Mouse (Mus musculus) G1E (cell line): ENCODE results near the gene Ankrd13d. TPM values are rescaled to one million over a fixed set of nuclear protein-coding genes. Genes with fewer than 3 reads are reported as not detected.

Experiments used
- ATAC-seq: 2 replicates; pipeline ENCODE4 v1.8.0; 2016; ENCODE audit warnings: mild to moderate bottlenecking; ENCODE audit not compliant: insufficient number of reproducible peaks, poor library complexity, low FRiP score, severe bottlenecking; ENCODE audit errors: extremely low read depth
- DNase-seq: peaks from one replicate; pipeline ENCODE4 v3.0.0; 2012; ENCODE audit warnings: low spot score
- H3K27me3 ChIP-seq: 2 replicates; pipeline ENCODE4 v1.6.1; 2012; ENCODE audit warnings: mild to moderate bottlenecking, low read length, inconsistent platforms; ENCODE audit not compliant: insufficient read depth
- H3K36me3 ChIP-seq: replicated peaks from 2 replicates; pipeline ENCODE3; 2012; ENCODE audit warnings: mild to moderate bottlenecking, inconsistent platforms
- H3K4me1 ChIP-seq: 2 replicates; pipeline ENCODE4 v1.6.1; 2012; ENCODE audit warnings: low read depth, low read length, inconsistent platforms, mixed read lengths; ENCODE audit not compliant: insufficient read depth
- H3K4me3 ChIP-seq: 2 replicates; pipeline ENCODE4 v1.5.1; 2012; ENCODE audit warnings: low read depth, mild to moderate bottlenecking, inconsistent platforms, low read length, moderate library complexity, mixed read lengths
- H3K9me3 ChIP-seq: replicated peaks from 2 replicates; pipeline ENCODE4 v1.6.1; 2012; ENCODE audit warnings: inconsistent platforms
- CTCF ChIP-seq: IDR thresholded peaks from 2 replicates; pipeline ENCODE4 v1.5.1; 2012; ENCODE audit warnings: low read depth, low read length, inconsistent platforms, mixed read lengths
- GATA1 ChIP-seq: IDR thresholded peaks from 2 replicates; pipeline ENCODE4 v1.6.1; 2012; ENCODE audit warnings: borderline replicate concordance, low read length, inconsistent platforms, mixed read lengths
- GATA2 ChIP-seq: IDR thresholded peaks from 2 replicates; pipeline ENCODE4 v1.6.1; 2012; ENCODE audit warnings: low read depth, low read length, inconsistent platforms, borderline replicate concordance
- POLR2AphosphoS5 ChIP-seq: IDR thresholded peaks from 2 replicates; pipeline ENCODE4 v1.6.1; 2012; ENCODE audit warnings: low read depth, low read length, inconsistent platforms; ENCODE audit not compliant: insufficient replicate concordance
- TAL1 ChIP-seq: conservative IDR thresholded peaks from 2 replicates; pipeline ENCODE4 v1.6.1; 2012; ENCODE audit warnings: low read depth, low read length, inconsistent platforms, mixed read lengths
- polyA plus RNA-seq: library from polyadenylated mRNA; stranded (reverse); fragments of >175 nt; gene quantifications from 2 replicates; pipeline ENCODE4 v1.2.3, GENCODE M21; 2012
- total RNA-seq, 2 experiments: library from RNA; stranded (forward) in 1 of 2; stranded (reverse) in 1 of 2; fragments of 200-1000 nt in 1 of 2; fragments of >200 nt in 1 of 2; fragmentation: Nextera tagmentation in 1 of 2; gene quantifications; 2 replicates each; pipeline ENCODE4 v1.2.3; 2014 to 2017

The Ankrd13d gene
- total and polyA plus RNA-seq, 3 experiments = 0.95 to 3.0 (median 2.3) TPM

DNA sequence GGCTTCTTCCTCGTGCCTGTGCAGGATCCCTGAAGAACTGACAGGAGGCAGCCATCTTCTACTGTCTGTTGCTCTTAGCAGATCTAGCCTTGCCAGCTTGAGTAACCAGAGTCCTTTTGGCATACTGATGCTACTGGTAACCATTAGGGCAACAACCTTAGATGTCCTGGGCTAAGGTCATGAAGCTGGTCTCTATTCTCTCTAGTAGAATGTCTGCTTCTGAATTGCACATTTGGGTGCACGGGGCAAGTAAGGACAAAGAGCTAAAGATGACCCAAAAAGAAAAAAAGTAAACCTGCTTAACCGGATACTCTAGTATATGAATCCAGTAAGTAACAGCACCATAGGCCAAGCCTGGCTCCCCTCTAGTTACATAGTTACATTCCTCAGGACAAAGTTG lies 43.2 kb upstream of the Ankrd13d start:
- Histone ChIP-seq H3K9me3 (no peaks in the 10 kb centered on the region), H3K4me1 (peaks cover 20% of the 10 kb centered on the region), H3K36me3 (peaks cover 94% of the 10 kb centered on the region), H3K27me3 (no peaks in the 10 kb centered on the region), H3K4me3 (no peak overlapping the region)
- TF ChIP-seq GATA2 (no peak), TAL1 (no peak), POLR2AphosphoS5 (no peak), GATA1 (no peak)
- DNase-seq (no peak), ATAC-seq (no peak)

DNA sequence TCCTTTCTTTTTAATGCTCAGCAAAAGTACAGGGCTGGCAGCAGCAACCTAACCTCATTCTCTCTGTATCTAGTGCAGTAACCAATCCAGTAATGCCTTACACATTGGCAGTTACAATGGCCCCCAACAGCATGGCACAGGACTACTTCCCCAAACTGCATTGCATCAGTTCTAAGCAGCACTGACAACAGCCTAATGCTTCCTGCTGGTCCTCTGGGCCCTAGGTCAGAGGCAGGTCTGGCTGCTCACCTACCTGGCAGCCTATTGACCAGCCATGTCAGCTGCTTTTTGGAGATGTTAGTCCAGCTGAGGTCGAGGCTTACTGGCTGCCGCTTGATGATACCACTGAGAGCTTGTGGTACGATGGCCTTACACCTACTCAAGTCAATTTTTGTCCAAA lies 39.2 kb upstream of the Ankrd13d start:
- H3K4me3 ChIP-seq = no peak overlapping the region
- TF ChIP-seq GATA1 (no peak), POLR2AphosphoS5 (no peak), GATA2 (no peak), CTCF (no peak), TAL1 (no peak)
- peaks cover 97% of the 10 kb centered on the region for H3K36me3 ChIP-seq
- DNase-seq = no peak
- no peak for ATAC-seq
- no peaks in the 10 kb centered on the region for H3K27me3 ChIP-seq
- peaks cover 11% of the 10 kb centered on the region for H3K4me1 ChIP-seq
- no peaks in the 10 kb centered on the region for H3K9me3 ChIP-seq

DNA sequence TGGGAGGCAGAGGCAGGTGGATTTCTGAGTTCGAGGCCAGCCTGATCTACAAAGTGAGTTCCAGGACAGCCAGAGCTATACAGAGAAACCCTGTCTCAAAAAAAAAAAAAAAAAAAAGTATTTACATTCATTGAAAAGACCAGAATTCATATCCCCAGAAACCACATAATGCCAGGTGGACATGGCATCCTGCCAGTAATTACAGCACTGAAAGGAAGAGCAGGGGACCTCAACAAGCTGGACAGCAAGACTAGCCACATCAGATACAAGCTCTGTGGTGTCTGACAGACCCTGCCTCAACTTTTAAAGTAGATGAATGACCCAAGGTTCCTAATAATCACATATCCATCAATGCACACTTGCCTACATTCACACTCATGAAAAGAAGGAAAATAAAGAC lies 38.7 kb upstream of the Ankrd13d start:
- Histone ChIP-seq H3K9me3 (no peaks in the 10 kb centered on the region), H3K27me3 (no peaks in the 10 kb centered on the region), H3K4me1 (peaks cover 11% of the 10 kb centered on the region), H3K36me3 (peaks cover 97% of the 10 kb centered on the region), H3K4me3 (no peak overlapping the region)
- TF ChIP-seq TAL1 (no peak), POLR2AphosphoS5 (no peak), GATA2 (no peak), CTCF (no peak), GATA1 (no peak)
- DNase-seq (no peak), ATAC-seq (no peak)

DNA sequence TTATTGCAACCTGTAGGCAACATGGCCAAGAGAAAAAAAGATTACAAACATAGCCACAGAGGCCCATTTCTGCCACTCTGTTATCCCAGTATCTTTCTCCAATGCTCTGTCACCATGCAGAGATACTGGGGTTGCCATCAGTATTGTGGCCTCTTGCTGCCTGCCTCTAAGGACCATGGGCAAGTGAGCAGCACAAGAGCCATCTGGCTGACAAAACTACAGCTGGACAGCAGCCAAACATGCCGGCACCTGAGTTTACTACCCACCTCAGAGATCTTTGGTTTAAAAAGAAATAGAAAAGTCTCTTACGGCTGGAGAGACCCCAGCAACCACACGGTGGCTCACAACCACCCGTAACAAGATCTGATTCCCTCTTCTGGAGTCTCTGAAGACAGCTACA lies 36.3 kb upstream of the Ankrd13d start:
- ATAC-seq (no peak), DNase-seq (no peak)
- Histone ChIP-seq H3K36me3 (peaks cover 88% of the 10 kb centered on the region), H3K27me3 (no peaks in the 10 kb centered on the region), H3K4me3 (no peak overlapping the region), H3K4me1 (peaks cover 9% of the 10 kb centered on the region), H3K9me3 (no peaks in the 10 kb centered on the region)
- TF ChIP-seq POLR2AphosphoS5 (no peak), TAL1 (no peak), GATA1 (no peak), GATA2 (no peak), CTCF (no peak)

DNA sequence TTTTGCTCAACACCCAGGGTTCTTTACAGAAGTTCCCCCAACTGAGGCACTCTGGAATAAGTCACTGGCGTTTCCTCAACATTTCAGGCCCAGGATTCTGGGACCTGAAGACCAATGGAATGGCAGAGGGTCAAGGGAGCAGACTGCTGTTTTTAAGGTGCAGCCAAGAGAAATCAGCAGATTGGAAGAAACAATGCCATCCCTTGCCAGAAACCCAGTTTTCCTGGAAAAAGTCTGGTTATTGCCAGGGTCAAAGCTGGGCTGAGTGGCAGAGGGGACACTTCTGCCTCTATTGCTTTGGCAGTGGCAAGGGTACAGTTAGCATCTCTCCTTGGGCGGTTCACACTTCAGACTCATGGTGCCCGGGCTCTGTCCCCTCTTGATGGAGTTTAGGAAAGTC lies 34.2 kb upstream of the Ankrd13d start:
- no peak for ATAC-seq
- no peaks in the 10 kb centered on the region for H3K9me3 ChIP-seq
- H3K36me3 ChIP-seq = peaks cover 75% of the 10 kb centered on the region
- no peak for DNase-seq
- no peak overlapping the region for H3K4me3 ChIP-seq
- H3K4me1 ChIP-seq = peaks cover 7% of the 10 kb centered on the region; the same call in 1 of the 2 replicates
- TF ChIP-seq POLR2AphosphoS5 = no peak
- TF ChIP-seq CTCF = no peak
- no peak for TF ChIP-seq TAL1
- no peak for TF ChIP-seq GATA1
- TF ChIP-seq GATA2 = no peak
- H3K27me3 ChIP-seq = no peaks in the 10 kb centered on the region

DNA sequence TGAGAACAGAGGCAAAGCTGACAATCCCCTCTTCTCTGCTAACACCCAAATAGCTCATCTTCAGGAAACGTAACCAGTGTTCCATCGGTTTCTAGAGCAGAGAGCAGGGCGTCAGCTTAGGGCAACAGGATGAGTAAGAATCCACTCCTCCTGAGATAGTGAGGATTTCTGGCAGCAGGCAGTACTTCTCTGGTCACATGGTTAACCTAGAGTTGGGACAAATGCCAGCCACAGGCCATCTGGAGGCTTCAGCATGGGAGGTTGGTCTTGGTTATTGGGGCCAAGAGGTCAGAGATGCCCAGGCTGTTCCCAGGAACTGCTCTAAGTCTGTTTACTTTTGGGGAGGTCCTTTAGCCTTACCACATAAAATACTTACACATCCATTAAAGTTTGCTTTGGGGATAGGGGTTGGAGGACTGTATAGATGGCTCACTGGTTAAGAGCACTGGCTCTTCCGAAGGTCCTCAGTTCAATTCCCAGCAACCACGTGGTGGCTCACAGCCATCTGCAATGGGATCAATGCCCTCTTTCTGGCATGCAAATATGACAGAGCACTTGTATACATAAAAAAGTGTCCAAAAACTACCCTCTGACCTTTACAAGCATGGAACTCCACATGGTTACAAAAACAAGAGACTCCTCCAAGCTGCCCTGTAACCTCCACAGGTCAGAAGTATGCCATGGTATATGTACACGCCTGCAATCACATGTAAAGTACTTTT lies 32.4 kb upstream of the Ankrd13d start:
- no peak for ATAC-seq
- TF ChIP-seq CTCF (no peak), POLR2AphosphoS5 (no peak), TAL1 (no peak)

DNA sequence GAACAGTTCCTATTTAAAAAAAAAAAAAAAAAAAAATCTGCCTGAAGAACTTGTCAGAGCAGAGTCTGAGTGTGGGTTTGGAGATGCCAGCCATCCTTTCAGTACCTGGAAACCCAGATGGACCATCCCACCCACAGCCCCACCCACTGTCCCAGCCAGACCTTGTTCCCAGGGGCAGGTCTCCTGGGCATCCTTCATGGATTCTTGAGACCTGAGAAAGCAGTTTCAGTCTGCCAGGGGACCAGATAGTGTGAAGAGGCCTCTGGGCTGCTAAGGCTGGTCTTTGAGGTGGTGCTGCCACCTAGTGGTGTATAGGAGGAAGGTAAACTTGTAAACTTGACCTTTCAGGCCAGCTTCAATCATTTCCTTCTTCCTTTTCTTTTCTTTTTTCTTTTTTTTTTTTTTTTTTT lies 26.8 kb upstream of the Ankrd13d start:
- peak; percentile 40 for DNase-seq
- H3K4me1 ChIP-seq = peaks cover 20% of the 10 kb centered on the region
- ATAC-seq = no peak; the same call in 1 of the 2 replicates
- H3K27me3 ChIP-seq = peaks cover 16% of the 10 kb centered on the region
- TF ChIP-seq POLR2AphosphoS5 = no peak
- TF ChIP-seq GATA2 = no peak
- TF ChIP-seq CTCF = peak; percentile 66
- H3K9me3 ChIP-seq = no peaks in the 10 kb centered on the region
- H3K36me3 ChIP-seq = peaks cover 9% of the 10 kb centered on the region
- no peak overlapping the region for H3K4me3 ChIP-seq

More for the DNA sequence above, 32.4 kb upstream of the Ankrd13d start:
- H3K27me3 ChIP-seq = no peaks in the 10 kb centered on the region
- no peak for DNase-seq
- H3K4me3 ChIP-seq = no peak overlapping the region
- peaks cover 59% of the 10 kb centered on the region for H3K36me3 ChIP-seq
- H3K4me1 ChIP-seq = peaks cover 5% of the 10 kb centered on the region; the same call in 1 of the 2 replicates
- no peaks in the 10 kb centered on the region for H3K9me3 ChIP-seq
